Mouse (Mus musculus) testis, adult 2 months (tissue): Measurements from ENCODE around the gene Ssh1.

Experiments used
- CTCF ChIP-seq: fragments of 200-500 bp; IDR thresholded peaks from 2 replicates; pipeline ENCODE4 v1.5.1; 2012; ENCODE audit warnings: low read depth, mild to moderate bottlenecking, inconsistent platforms, low read length, moderate library complexity; ENCODE audit not compliant: control insufficient read depth, insufficient read depth, insufficient replicate concordance
- POLR2A ChIP-seq: fragments of 200-500 bp; IDR thresholded peaks from 2 replicates; pipeline ENCODE4 v1.6.1; 2012; ENCODE audit warnings: low read depth, mild to moderate bottlenecking, inconsistent platforms, low read length, moderate library complexity; ENCODE audit not compliant: control insufficient read depth

DNA sequence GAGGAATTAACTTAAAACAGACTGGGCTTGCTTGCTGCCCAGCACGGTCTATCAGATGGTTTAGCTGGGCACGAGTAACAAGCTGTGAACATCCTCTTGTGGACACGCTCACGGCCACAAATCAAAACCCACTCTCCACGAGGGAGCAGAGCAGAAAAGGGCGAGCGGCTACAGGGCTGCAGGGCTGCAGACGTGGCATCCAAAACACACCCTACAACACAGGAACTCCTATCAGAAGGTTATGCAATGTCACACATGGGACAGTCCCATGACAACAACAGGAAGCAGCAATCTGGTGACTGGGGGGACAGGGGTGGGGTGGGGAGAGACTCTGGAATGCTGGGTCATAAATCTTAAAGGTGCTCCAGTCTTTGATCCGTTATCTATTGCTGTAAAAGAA is 75.0 kb downstream of the Ssh1 start:
- TF ChIP-seq CTCF (no peak), POLR2A (no peak)
